Mouse (Mus musculus) kidney, embryonic 15.5 days (tissue): Measurements from ENCODE around the gene Srsf4. TPM values are rescaled to one million over a fixed set of nuclear protein-coding genes. Genes with fewer than 3 reads are reported as not detected.

ENCODE experiments used
- ATAC-seq: fragments of 200-750 bp; cut with Nextera tagmentation; replicated peaks from 2 replicates; pipeline ENCODE4 v1.8.0; 2017; ENCODE audit warnings: moderate TSS enrichment; ENCODE audit not compliant: low FRiP score
- H3K27ac ChIP-seq: fragments of 300-500 bp; sonication (generic); 2 replicates; pipeline ENCODE4 v1.5.1; 2015; ENCODE audit warnings: mild to moderate bottlenecking, inconsistent platforms
- H3K27me3 ChIP-seq: fragments of 300-500 bp; sonication (generic); 2 replicates; pipeline ENCODE4 v1.6.1; 2015; ENCODE audit warnings: inconsistent platforms
- H3K36me3 ChIP-seq: fragments of 300-500 bp; sonication (generic); 2 replicates; pipeline ENCODE4 v1.6.1; 2015; ENCODE audit warnings: inconsistent platforms
- H3K4me1 ChIP-seq: fragments of 300-500 bp; sonication (generic); 2 replicates; pipeline ENCODE4 v1.6.1; 2015; ENCODE audit warnings: inconsistent platforms
- H3K4me2 ChIP-seq: fragments of 300-500 bp; sonication (generic); 2 replicates; pipeline ENCODE4 v1.6.1; 2015; ENCODE audit warnings: moderate library complexity, mild to moderate bottlenecking, inconsistent platforms
- H3K4me3 ChIP-seq: fragments of 300-500 bp; sonication (generic); replicated peaks from 2 replicates; pipeline ENCODE4 v1.5.1; 2015; ENCODE audit warnings: mild to moderate bottlenecking, inconsistent platforms
- H3K9ac ChIP-seq: fragments of 300-500 bp; sonication (generic); 2 replicates; pipeline ENCODE4 v1.6.1; 2015; ENCODE audit warnings: mild to moderate bottlenecking, inconsistent platforms
- H3K9me3 ChIP-seq: fragments of 300-500 bp; sonication (generic); replicated peaks from 2 replicates; pipeline ENCODE4 v1.6.1; 2016; ENCODE audit warnings: inconsistent platforms
- WGBS: fragments of 180-500 bp; shearing (Covaris S2); methylation state at CpG from one replicate; pipeline ENCODE4 v1.1.7; 2015; ENCODE audit warnings: mixed read lengths; 5-methylcytosine and 5-hydroxymethylcytosine counted together
- polyA plus RNA-seq: library from polyadenylated mRNA; unstranded; fragments of >200 nt; fragmentation: Nextera tagmentation; extraction: Ambion mirVana; gene quantifications from 2 replicates; pipeline ENCODE4 v1.2.1, GENCODE M21; 2015

Srsf4 gene
- polyA plus RNA-seq, 1 experiment from 2014 or later = 114 TPM

DNA sequence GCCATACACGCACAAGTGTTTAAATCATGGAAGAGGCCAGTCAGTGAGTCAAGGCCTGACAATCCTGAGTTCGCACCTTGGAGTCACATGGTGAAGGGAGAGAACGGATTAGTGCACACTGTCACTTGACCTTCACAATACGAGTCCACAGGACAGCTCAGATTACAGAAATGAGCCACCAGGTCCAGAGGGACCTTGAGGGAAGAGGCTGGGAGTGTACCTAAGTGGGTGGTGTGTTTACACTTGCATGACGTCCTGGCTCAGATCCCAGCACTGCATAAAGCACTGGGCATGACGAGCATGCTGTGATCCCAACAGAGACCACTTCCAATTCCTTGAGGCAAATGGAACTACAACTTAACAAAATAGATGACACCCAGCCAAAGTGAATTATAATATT, 33.0 kb downstream of the Srsf4 start:
- WGBS = 36% methylated on average over 6 of the region's 6 CpGs
- 0 out of 2 replicates have a peak, but pooled peaks have one; percentile 31 for ATAC-seq
- H3K9ac ChIP-seq = no peak overlapping the region
- H3K27me3 ChIP-seq = no peaks in the 10 kb centered on the region
- H3K36me3 ChIP-seq = peaks cover 41% of the 10 kb centered on the region
- peaks cover 17% of the 10 kb centered on the region for H3K4me1 ChIP-seq
- H3K4me3 ChIP-seq = no peak overlapping the region
- no peak overlapping the region for H3K4me2 ChIP-seq
- no peak overlapping the region for H3K27ac ChIP-seq
- 0 out of 2 replicates have a peak, but pooled peaks cover 5% of the 10 kb centered on the region for H3K9me3 ChIP-seq

DNA sequence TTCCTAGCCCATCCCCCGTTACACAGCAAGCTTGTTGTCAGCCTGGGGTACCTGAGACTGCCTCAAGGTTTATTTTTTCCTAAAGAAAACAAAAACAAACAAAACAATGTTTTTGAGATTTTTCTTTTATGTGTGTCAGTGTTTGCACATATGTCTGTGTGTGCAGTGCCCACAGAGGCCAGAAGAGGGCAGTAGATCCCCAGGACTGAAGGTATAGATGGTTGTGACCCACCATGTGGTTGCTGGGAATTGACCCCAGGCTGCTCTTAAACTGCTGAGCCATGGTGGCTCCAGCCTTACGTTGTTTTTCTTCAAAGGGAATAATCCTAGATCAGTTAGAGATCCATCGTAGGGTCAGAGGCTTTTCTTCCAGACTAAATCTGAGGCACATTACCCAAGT, 34.5 kb downstream of the Srsf4 start:
- WGBS = 82% methylated on average over 3 of the region's 3 CpGs
- H3K4me1 ChIP-seq = peaks cover 25% of the 10 kb centered on the region

DNA sequence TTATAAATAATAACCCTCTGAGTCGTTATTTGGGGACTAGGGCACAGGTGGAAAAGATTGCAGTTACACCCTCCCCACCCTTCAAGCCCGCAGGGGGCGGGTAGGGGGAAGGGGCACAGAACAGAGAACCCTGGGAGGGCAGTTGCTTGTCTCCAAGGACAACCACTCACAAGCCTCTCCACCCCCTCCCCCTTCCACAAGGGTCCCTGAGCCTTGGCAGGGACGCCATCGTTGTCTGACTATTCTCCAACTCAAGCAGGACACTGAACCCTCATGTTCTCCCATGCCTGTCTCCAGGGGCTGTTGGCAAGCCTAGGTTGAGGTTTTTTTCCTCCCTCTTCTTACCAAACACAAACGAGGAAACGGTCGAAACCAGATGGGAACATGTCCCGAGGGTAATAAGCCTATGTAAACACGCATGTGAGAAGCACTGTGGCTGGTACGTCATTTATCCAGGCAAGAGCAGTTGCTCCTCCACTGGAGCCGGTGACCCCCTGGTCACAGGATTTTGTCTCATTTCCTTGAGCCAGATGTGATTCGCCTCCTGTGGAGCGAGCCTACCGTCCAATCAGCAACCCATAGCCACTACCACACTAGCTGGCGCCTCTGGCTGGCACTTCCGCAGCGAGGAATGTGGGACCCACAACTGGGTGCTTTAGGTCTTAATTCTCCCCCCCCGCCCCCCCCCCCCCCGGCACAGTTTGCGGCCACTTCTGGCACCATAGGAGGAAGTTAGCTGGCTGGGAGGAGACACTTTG, 37.0 kb downstream of the Srsf4 start:
- Histone ChIP-seq H3K36me3 (peaks cover 5% of the 10 kb centered on the region), H3K27me3 (peaks cover 16% of the 10 kb centered on the region), H3K4me1 (peaks cover 49% of the 10 kb centered on the region), H3K27ac (peak overlapping the region; percentile 59; the same call in 1 of the 2 replicates), H3K9me3 (0 out of 2 replicates have a peak, but pooled peaks cover 5% of the 10 kb centered on the region), H3K4me3 (no peak overlapping the region), H3K4me2 (peak overlapping the region; percentile 45), H3K9ac (no peak overlapping the region)
- WGBS = 10% methylated on average over 19 of the region's 21 CpGs
- no peak for ATAC-seq

More for the DNA sequence above, 34.5 kb downstream of the Srsf4 start:
- Histone ChIP-seq H3K4me3 (no peak overlapping the region), H3K4me2 (no peak overlapping the region), H3K9me3 (0 out of 2 replicates have a peak, but pooled peaks cover 5% of the 10 kb centered on the region), H3K9ac (no peak overlapping the region), H3K27ac (no peak overlapping the region), H3K36me3 (peaks cover 27% of the 10 kb centered on the region), H3K27me3 (peaks cover 8% of the 10 kb centered on the region)
- ATAC-seq = no peak

DNA sequence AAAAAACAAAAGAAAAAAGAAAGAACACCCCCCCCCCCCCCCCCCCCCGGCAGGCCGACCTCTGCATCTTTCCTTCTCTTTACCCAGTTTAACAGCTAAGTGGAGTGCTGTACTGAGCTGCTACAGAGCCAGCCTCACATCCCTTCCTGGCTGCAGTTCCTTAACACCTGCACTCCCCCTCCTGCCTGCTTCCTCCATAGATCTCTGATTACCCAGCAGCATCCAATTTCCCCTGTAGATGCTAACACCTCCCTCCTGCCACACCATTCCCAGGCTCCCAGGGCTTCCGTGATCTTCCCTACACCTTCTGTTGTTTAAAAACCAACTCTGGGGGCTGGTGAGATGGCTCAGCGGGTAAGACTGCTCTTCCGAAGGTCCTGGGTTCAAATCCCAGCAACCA, 38.1 kb downstream of the Srsf4 start:
- Histone ChIP-seq H3K9ac (no peak overlapping the region), H3K27ac (no peak overlapping the region), H3K4me2 (no peak overlapping the region), H3K9me3 (0 out of 2 replicates have a peak, but pooled peaks cover 5% of the 10 kb centered on the region), H3K4me1 (peaks cover 60% of the 10 kb centered on the region), H3K4me3 (no peak overlapping the region), H3K36me3 (no peaks in the 10 kb centered on the region), H3K27me3 (peaks cover 26% of the 10 kb centered on the region)
- ATAC-seq = no peak
- whole genome bisulfite sequencing = 19% methylated on average over 5 of the region's 5 CpGs

DNA sequence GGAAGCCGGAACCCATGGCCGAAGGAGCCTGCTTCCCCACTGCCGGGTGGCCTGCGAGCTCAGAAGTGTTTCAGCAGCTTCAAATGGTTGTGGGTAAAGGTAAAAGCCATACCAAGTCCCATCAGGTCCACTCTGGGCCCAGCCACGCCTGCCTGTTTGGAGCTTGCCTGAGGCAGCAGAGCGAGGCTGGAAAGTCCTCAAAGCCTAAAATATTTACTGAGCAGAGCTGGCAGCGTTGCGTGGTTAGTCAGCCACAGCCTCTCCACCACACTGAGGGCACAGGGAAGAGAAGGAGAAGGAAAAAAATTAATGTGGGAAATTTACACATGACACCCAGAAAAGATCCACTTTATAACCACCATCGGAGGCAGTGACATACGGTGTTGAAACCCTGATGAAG, 40.1 kb downstream of the Srsf4 start:
- no peaks in the 10 kb centered on the region for H3K9me3 ChIP-seq
- ATAC-seq = no peak
- 34% methylated on average over 10 of the region's 10 CpGs for WGBS
- H3K4me1 ChIP-seq = peaks cover 79% of the 10 kb centered on the region
- H3K9ac ChIP-seq = no peak overlapping the region
- no peak overlapping the region for H3K4me2 ChIP-seq
- peak overlapping the region; percentile 90; the same call in 1 of the 2 replicates for H3K27ac ChIP-seq
- no peaks in the 10 kb centered on the region for H3K36me3 ChIP-seq
- no peak overlapping the region for H3K4me3 ChIP-seq
- peaks cover 42% of the 10 kb centered on the region for H3K27me3 ChIP-seq

DNA sequence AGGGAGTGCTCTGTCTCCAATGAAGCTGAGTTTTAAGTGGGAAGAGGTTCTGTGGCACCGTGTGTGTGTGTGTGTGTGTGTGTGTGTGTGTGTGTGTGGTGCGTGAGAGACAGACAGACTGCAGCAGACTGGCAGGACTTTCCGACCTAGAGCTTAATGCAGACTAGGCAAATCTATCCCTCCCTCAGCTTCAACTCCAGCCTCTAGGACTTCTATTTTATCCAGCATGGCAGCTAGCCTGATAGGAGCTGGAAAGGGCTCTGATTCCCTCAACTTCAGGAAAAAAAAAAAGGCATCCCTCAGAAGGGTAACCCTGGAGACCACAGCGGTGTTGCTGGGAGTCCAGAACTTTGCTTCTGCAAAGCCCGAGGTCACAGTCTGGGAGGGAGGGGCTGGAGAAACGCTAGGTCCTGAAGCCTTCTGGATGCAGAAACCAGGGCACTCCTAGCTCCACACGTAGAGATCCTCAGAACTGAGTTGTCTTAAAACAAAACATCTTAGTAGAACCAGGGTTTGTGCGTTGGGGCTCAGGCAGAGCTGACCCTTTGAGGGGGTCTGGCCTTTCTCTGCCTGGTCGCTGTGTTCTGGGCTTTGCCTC, 40.7 kb downstream of the Srsf4 start:
- no peaks in the 10 kb centered on the region for H3K9me3 ChIP-seq
- no peak overlapping the region for H3K9ac ChIP-seq
- H3K4me2 ChIP-seq = peak overlapping the region; percentile 35; the same call in 1 of the 2 replicates
- WGBS = 12% methylated on average over 9 of the region's 9 CpGs
- H3K4me1 ChIP-seq = peaks cover 85% of the 10 kb centered on the region
- no peak for ATAC-seq
- H3K27ac ChIP-seq = peak overlapping the region; percentile 90
- no peak overlapping the region for H3K4me3 ChIP-seq
- peaks cover 46% of the 10 kb centered on the region for H3K27me3 ChIP-seq
- H3K36me3 ChIP-seq = no peaks in the 10 kb centered on the region

DNA sequence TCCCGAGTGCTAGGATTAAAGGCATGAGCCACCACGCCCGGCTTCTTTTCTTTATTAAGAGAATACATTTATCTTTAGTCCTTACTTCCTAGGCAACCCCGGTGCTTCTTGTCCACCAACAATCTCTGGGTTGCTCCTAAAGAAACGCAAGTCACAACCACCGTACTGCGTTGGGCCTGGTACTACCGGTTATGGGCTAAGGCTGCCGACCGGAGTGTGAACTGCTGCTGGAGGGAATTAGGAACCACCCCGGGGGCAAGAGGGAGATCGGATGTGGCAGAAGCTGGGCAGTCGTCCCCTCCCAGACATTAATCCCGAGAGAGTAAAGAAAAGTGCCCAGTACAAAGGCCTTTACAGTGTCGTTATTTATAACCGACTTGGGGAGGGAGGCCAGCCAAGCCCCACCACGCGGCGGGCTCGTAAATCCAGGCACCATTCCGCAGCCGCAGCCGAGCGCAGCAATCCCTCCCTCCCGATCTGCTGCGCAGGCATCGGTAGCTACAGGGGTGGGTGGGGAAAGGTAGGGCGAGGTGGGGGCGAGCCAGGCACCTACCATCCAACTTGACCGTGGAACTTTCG, 41.6 kb downstream of the Srsf4 start:
- Histone ChIP-seq H3K36me3 (no peaks in the 10 kb centered on the region), H3K9ac (peak overlapping the region; percentile 29; the same call in 1 of the 2 replicates), H3K27ac (peak overlapping the region; percentile 90), H3K27me3 (peaks cover 49% of the 10 kb centered on the region), H3K4me3 (peak overlapping the region; percentile 31), H3K9me3 (no peaks in the 10 kb centered on the region), H3K4me2 (peak overlapping the region; percentile 57), H3K4me1 (peaks cover 91% of the 10 kb centered on the region)
- WGBS = under 1% methylated on average over 31 of the region's 31 CpGs
- ATAC-seq = peak; percentile 54

DNA sequence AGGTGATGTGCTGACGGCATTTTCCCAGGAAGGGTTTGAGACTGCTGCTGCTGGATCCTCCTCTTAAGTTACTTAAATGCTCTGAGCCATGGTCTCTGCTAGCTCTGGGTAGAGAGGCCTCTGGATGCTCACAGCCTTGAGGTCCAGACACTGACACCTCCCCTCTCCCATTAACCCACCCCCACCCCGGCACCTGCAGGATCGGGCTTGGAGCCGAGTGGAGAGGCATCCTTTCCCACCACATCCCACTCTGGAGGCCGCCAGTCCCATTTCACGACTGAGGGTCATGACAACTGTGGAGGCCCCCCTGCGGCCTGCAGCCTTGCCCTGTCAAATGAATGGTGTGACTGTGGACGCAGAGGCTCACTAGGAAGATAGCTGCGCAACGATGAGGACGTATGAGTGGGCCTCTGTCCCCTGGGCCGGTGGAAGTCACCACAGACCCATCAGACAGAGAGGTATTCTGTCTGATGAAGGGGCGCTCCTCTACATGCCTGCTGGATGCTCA, 42.5 kb downstream of the Srsf4 start:
- H3K4me3 ChIP-seq = no peak overlapping the region

DNA sequence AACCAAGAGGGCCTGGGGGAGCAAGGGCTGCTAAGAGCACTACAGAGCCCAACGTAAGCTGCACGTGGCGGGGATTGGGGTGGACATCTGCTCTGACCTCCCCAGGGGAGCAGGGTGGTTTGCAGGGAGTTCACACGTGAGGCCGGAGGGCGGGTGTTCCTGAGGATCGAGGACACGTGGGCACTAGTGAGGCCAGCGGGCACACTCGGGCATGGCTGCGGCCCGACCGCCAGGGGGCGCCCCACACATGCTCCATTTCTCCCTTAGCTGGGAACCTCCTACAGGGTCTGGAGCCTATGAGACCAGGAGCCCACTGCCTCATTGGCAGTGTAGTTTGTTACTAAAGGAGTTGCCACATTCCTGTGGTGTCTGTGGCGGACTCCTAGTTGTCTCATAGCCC, 43.0 kb downstream of the Srsf4 start:
- WGBS = 10% methylated on average over 15 of the region's 15 CpGs
- H3K36me3 ChIP-seq = no peaks in the 10 kb centered on the region
- no peak for ATAC-seq
- peaks cover 58% of the 10 kb centered on the region for H3K27me3 ChIP-seq
- H3K4me2 ChIP-seq = 0 out of 2 replicates have a peak overlapping the region, but pooled peaks have one; percentile 14
- H3K9me3 ChIP-seq = no peaks in the 10 kb centered on the region
- no peak overlapping the region for H3K4me3 ChIP-seq
- no peak overlapping the region for H3K9ac ChIP-seq
- H3K4me1 ChIP-seq = peaks cover 91% of the 10 kb centered on the region
- peak overlapping the region; percentile 90 for H3K27ac ChIP-seq

More for the DNA sequence above, 42.5 kb downstream of the Srsf4 start:
- Histone ChIP-seq H3K36me3 (no peaks in the 10 kb centered on the region), H3K4me2 (peak overlapping the region; percentile 57), H3K4me1 (peaks cover 91% of the 10 kb centered on the region), H3K9me3 (no peaks in the 10 kb centered on the region), H3K27ac (peak overlapping the region; percentile 90), H3K27me3 (peaks cover 52% of the 10 kb centered on the region), H3K9ac (0 out of 2 replicates have a peak overlapping the region, but pooled peaks have one; percentile 29)
- no peak for ATAC-seq
- WGBS = 22% methylated on average over 13 of the region's 13 CpGs

DNA sequence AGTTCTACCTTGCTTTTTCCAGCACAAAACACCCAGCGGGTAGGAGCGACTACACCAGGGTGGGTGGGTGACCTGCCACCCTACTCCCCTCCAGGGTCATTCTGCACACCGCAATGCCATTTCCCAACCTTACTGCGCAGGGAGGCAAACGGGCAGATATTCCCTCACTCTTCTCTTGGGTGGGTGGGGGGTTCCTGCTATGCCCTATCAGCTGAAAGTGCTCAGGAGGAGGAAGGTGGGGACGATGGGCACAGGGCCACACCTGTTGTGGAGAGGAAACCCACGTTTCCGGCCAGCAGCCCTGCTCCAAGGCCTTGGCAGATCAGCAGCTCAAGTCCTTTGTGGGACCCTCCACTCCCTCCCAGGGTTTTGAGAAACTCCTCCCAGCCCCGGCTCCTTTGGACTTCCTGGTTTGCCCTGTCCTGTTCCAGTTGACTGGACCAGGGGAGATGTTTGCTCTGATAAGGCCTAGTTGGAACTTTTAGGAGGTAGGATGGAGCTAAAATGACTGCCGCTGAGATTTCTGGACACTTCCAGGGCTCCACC, 43.7 kb downstream of the Srsf4 start:
- peak overlapping the region; percentile 15; the same call in 1 of the 2 replicates for H3K4me2 ChIP-seq
- peak overlapping the region; percentile 86 for H3K27ac ChIP-seq
- WGBS = 64% methylated on average over 10 of the region's 10 CpGs
- peaks cover 94% of the 10 kb centered on the region for H3K4me1 ChIP-seq
- ATAC-seq = no peak
- H3K36me3 ChIP-seq = no peaks in the 10 kb centered on the region
- H3K27me3 ChIP-seq = peaks cover 61% of the 10 kb centered on the region
- H3K4me3 ChIP-seq = no peak overlapping the region
- no peak overlapping the region for H3K9ac ChIP-seq
- no peaks in the 10 kb centered on the region for H3K9me3 ChIP-seq

DNA sequence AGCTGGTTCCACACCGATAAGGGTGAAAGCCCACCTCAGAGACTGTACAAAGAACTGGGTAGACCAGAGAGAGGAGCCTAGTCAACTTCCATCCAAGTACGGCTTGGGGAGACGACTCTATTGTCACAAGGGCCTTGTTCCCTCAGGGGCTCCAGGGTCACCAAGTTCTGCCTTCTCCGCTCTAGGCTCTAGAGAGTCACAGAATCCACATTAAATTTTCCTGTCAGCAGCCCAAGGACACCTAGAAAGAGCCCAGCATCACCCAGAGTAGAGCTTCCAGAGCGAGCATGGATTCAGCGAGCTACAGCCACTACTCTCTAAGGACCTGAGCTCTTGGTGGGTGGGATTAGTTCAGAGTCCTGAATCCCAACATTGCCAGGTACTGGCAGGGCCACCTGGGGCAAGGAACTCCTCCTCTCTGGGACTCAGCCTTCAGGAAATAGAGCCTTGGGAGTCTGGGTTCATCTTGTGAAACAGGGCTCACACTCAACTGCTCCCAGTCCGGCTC, 44.7 kb downstream of the Srsf4 start:
- Histone ChIP-seq H3K4me2 (peak overlapping the region; percentile 89; the same call in 1 of the 2 replicates), H3K9ac (no peak overlapping the region), H3K9me3 (no peaks in the 10 kb centered on the region), H3K27ac (peak overlapping the region; percentile 86), H3K36me3 (no peaks in the 10 kb centered on the region), H3K27me3 (peaks cover 64% of the 10 kb centered on the region), H3K4me3 (no peak overlapping the region), H3K4me1 (peaks cover 97% of the 10 kb centered on the region)
- no peak for ATAC-seq
- WGBS = 62% methylated on average over 7 of the region's 7 CpGs
